Mouse (Mus musculus) embryonic facial prominence, embryonic 15.5 days (tissue): Measurements from ENCODE around the gene Abca9. TPM values are rescaled to one million over a fixed set of nuclear protein-coding genes. Genes with fewer than 3 reads are reported as not detected.
A peak's percentile ranks its signal among the peaks of the same experiment; 100 is the strongest.

Experiments used
- ATAC-seq: fragments of 200-750 bp; cut with Nextera tagmentation; 2 replicates; pipeline ENCODE4 v1.8.0; 2017; ENCODE audit warnings: low read depth, moderate TSS enrichment; ENCODE audit not compliant: insufficient number of reproducible peaks, low FRiP score, low TSS enrichment
- H3K27ac ChIP-seq: fragments of 300-500 bp; sonication (generic); replicated peaks from 2 replicates; pipeline ENCODE4 v1.5.1; 2015; ENCODE audit warnings: mild to moderate bottlenecking, inconsistent platforms
- H3K27me3 ChIP-seq: fragments of 300-500 bp; sonication (generic); 2 replicates; pipeline ENCODE4 v1.6.1; 2015; ENCODE audit warnings: inconsistent platforms
- H3K36me3 ChIP-seq: fragments of 300-500 bp; sonication (generic); 2 replicates; pipeline ENCODE4 v1.6.1; 2015; ENCODE audit warnings: mild to moderate bottlenecking, inconsistent platforms
- H3K4me1 ChIP-seq: fragments of 300-500 bp; sonication (generic); 2 replicates; pipeline ENCODE4 v1.6.1; 2015; ENCODE audit warnings: inconsistent platforms
- H3K4me2 ChIP-seq: fragments of 300-500 bp; sonication (generic); replicated peaks from 2 replicates; pipeline ENCODE4 v1.6.1; 2015; ENCODE audit warnings: mild to moderate bottlenecking, inconsistent platforms
- H3K4me3 ChIP-seq: fragments of 300-500 bp; sonication (generic); replicated peaks from 2 replicates; pipeline ENCODE4 v1.5.1; 2015; ENCODE audit warnings: mild to moderate bottlenecking, inconsistent platforms
- H3K9ac ChIP-seq: fragments of 300-500 bp; sonication (generic); 2 replicates; pipeline ENCODE4 v1.6.1; 2015; ENCODE audit warnings: inconsistent platforms
- H3K9me3 ChIP-seq: fragments of 300-500 bp; sonication (generic); replicated peaks from 2 replicates; pipeline ENCODE4 v1.6.1; 2016; ENCODE audit warnings: inconsistent platforms
- WGBS: fragments of 180-500 bp; shearing (Covaris S2); methylation state at CpG from one replicate; pipeline ENCODE4 v1.1.7; 2015; 5-methylcytosine and 5-hydroxymethylcytosine counted together
- polyA plus RNA-seq: library from polyadenylated mRNA; unstranded; fragments of >200 nt; fragmentation: Nextera tagmentation; extraction: Ambion mirVana; gene quantifications from 2 replicates; pipeline ENCODE4 v1.2.1, GENCODE M21; 2015

Gene Abca9
- 9.8 and 11.6 TPM in 2 replicates for polyA plus RNA-seq

DNA sequence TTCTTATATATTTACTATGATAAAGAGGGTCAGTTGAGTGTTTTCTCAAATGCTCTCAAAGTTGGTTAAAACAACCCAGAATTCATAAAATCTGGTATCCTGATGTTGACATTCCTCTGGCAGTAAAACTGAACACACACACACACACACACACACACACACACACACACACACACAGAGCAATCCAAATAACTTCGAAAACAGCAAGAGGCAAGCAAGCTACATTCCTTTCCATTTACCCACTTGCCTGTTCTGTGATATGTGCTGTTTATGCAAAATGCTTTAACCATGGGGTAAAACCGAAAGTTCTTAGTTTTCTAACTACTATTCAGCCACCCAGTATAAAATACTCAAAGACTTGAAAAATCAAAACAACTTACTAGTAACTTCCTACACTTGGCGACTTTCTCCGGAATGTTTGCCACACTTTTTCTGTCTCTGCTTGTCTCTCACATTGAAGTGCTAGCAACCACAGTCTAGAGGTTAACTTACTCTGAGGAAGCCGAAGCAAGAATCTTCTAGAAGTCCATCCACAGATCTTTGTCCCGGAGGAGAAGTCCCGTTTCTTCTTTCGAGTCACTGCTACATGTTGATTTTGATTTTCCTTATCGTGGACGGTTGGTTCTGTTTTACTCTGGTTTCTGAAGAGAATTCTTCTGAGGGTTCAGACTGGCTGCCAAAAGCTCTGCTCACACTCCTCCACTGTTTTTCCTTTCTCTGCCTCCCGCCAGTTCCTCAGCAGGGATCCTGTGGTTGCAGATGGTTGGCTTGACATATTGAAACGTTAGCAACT lies at the start of gene Abca9:
TSS of gene Abca9 (minus strand) at position 738 of the 793 bp plus-strand sequence.
- peak within 1 kb of the TSS; percentile 38 for H3K4me2 ChIP-seq
- peaks cover 11% of the 10 kb centered on the region; the same call in 1 of the 2 replicates for H3K4me1 ChIP-seq
- 21% methylated on average over 12 of the region's 12 CpGs for WGBS
- no peaks in the 10 kb centered on the region for H3K27me3 ChIP-seq
- no peak; the same call in 1 of the 2 replicates for ATAC-seq
- peak within 1 kb of the TSS; percentile 89 for H3K27ac ChIP-seq
- no peaks in the 10 kb centered on the region for H3K9me3 ChIP-seq
- H3K36me3 ChIP-seq, result no peaks in the 10 kb centered on the region
- H3K9ac ChIP-seq, result peak within 1 kb of the TSS; percentile 9; the same call in 1 of the 2 replicates
- H3K4me3 ChIP-seq, result peak within 1 kb of the TSS; percentile 35

- no peak for ATAC-seq
- Histone ChIP-seq H3K4me3 (no peak overlapping the region), H3K27ac (no peak overlapping the region), H3K4me1 (no peaks in the 10 kb centered on the region), H3K27me3 (no peaks in the 10 kb centered on the region), H3K4me2 (no peak overlapping the region), H3K9ac (no peak overlapping the region), H3K36me3 (no peaks in the 10 kb centered on the region), H3K9me3 (no peaks in the 10 kb centered on the region)
Observed at GRCm38 (mm10) chr11:110217118-110217517, 49.1 kb upstream of the Abca9 start.

DNA sequence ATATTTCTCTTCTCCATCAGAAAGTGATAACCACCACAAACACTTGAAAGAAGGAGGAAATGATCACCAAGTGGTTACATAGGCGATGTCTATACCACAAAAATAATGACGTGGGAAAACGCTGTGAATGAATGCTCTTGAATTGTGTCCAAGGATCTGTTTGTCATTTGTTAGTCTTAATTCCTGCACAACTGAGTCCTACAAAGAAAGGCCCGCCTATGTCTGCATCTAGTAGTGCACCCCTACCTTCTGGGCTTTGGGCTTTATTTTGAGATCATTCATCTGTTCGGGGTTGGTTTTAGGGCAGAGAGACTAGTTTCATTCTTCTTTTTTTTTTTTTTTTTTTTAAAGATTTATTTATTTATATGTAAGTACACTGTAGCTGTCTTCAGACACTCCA lies 35.9 kb upstream of the Abca9 start:
- no peak overlapping the region for H3K4me2 ChIP-seq
- no peak overlapping the region for H3K4me3 ChIP-seq
- WGBS, result 74% methylated on average over 5 of the region's 5 CpGs
- no peaks in the 10 kb centered on the region for H3K4me1 ChIP-seq
- no peak overlapping the region for H3K27ac ChIP-seq
- no peaks in the 10 kb centered on the region for H3K9me3 ChIP-seq
- ATAC-seq, result no peak
- H3K9ac ChIP-seq, result no peak overlapping the region
- no peaks in the 10 kb centered on the region for H3K27me3 ChIP-seq
- no peaks in the 10 kb centered on the region for H3K36me3 ChIP-seq

DNA sequence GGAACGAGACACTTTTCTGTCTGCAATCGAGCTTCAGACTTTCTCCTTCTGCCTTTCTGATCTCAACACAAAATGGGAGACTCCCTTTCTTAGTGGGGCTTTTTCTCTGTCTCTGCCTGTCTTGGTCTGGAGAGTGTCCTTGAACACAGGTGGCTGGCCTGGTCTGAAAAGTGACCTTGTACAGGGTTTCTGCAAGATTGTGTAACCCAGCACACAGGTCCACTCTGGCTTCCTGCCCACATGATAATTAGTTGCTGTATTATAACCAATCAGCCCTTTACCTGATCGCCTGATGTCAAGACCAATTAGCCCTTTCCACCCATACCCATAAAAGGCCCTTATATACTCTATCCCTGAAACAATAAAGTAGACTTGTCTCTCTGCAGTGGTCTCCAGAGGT lies 30.9 kb upstream of the Abca9 start:
- Histone ChIP-seq H3K9me3 (no peaks in the 10 kb centered on the region), H3K4me3 (no peak overlapping the region), H3K27me3 (no peaks in the 10 kb centered on the region), H3K36me3 (no peaks in the 10 kb centered on the region), H3K4me2 (no peak overlapping the region), H3K27ac (no peak overlapping the region), H3K4me1 (no peaks in the 10 kb centered on the region), H3K9ac (no peak overlapping the region)
- 77% methylated on average over 3 of the region's 3 CpGs for WGBS
- no peak for ATAC-seq

- H3K27ac ChIP-seq, result no peak overlapping the region
- no peak for ATAC-seq
Observed at GRCm38 (mm10) chr11:110196561-110197306, 28.7 kb upstream of the Abca9 start.

GRCm38 (mm10) chr11:110195310-110195709 lies 27.3 kb upstream of the Abca9 start:
- WGBS, result 86% methylated on average over 4 of the region's 4 CpGs
- Histone ChIP-seq H3K9me3 (no peaks in the 10 kb centered on the region), H3K4me3 (no peak overlapping the region), H3K36me3 (no peaks in the 10 kb centered on the region), H3K27ac (no peak overlapping the region), H3K9ac (no peak overlapping the region), H3K4me1 (no peaks in the 10 kb centered on the region), H3K27me3 (no peaks in the 10 kb centered on the region), H3K4me2 (no peak overlapping the region)
- ATAC-seq, result no peak

More at GRCm38 (mm10) chr11:110196561-110197306, 28.7 kb upstream of the Abca9 start:
- Histone ChIP-seq H3K4me3 (no peak overlapping the region), H3K9me3 (no peaks in the 10 kb centered on the region), H3K4me1 (no peaks in the 10 kb centered on the region), H3K4me2 (no peak overlapping the region), H3K9ac (no peak overlapping the region), H3K36me3 (no peaks in the 10 kb centered on the region), H3K27me3 (no peaks in the 10 kb centered on the region)
- WGBS, result 83% methylated on average over 8 of the region's 8 CpGs

GRCm38 (mm10) chr11:110171212-110171611 lies 3.2 kb upstream of the Abca9 start:
- no peaks in the 10 kb centered on the region for H3K9me3 ChIP-seq
- H3K27me3 ChIP-seq, result no peaks in the 10 kb centered on the region
- H3K4me2 ChIP-seq, result no peak overlapping the region
- H3K9ac ChIP-seq, result no peak overlapping the region
- H3K4me1 ChIP-seq, result peaks cover 11% of the 10 kb centered on the region; the same call in 1 of the 2 replicates
- no peak overlapping the region for H3K4me3 ChIP-seq
- no peak overlapping the region for H3K27ac ChIP-seq
- 96% methylated on average over 3 of the region's 3 CpGs for WGBS
- no peaks in the 10 kb centered on the region for H3K36me3 ChIP-seq
- no peak for ATAC-seq

DNA sequence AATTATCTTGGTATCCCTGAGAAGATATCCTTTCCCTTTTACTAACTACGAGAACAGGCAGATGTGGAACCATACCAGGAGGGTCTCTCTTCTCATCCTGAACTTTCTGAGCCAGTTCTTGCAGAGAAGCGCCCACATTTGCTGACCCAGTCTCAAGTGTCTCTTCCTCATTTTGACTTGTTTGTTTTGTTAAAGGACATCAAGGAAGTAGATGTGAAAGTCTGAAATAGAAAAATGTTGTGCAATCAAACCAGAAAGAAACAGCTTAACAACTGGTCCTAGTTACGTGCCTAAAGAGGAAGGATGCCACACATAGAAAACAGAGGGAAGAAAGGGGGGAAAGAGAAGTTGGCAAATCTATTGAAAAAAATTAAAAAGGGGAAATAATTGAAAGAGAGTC lies 2.2 kb downstream of the Abca9 start:
- Histone ChIP-seq H3K27me3 (no peaks in the 10 kb centered on the region), H3K27ac (no peak overlapping the region), H3K4me2 (peak overlapping the region; percentile 19), H3K4me1 (peaks cover 11% of the 10 kb centered on the region; the same call in 1 of the 2 replicates), H3K36me3 (no peaks in the 10 kb centered on the region), H3K9me3 (no peaks in the 10 kb centered on the region), H3K9ac (no peak overlapping the region), H3K4me3 (no peak overlapping the region)
- WGBS, result 30% methylated on average over 3 of the region's 3 CpGs
- ATAC-seq, result no peak

GRCm38 (mm10) chr11:110165409-110165808 lies 2.6 kb downstream of the Abca9 start:
- 0 out of 2 replicates have a peak overlapping the region, but pooled peaks have one; percentile 19 for H3K4me2 ChIP-seq
- no peaks in the 10 kb centered on the region for H3K9me3 ChIP-seq
- H3K36me3 ChIP-seq, result no peaks in the 10 kb centered on the region
- no peak overlapping the region for H3K27ac ChIP-seq
- no peak for ATAC-seq
- no peak overlapping the region for H3K4me3 ChIP-seq
- H3K27me3 ChIP-seq, result no peaks in the 10 kb centered on the region
- H3K4me1 ChIP-seq, result peaks cover 11% of the 10 kb centered on the region; the same call in 1 of the 2 replicates
- H3K9ac ChIP-seq, result no peak overlapping the region

DNA sequence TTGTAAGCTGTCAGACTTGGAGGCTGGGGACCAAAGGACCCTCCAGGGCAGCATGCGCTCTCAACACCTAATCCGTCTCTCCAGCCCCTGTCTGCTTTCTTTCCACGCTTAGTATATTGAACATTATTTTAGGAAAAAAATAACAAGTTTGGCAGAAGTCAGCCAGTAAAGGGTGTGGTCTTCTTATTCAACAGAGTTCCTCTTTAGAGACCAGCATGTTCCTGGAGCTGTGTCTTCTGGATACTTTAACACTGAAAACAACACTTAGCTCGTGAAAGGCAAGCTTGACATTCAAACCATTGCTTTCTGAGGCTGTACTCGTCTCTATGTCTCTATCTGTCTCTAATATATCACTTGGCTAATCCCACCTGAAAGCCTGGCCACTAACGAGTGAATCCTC lies 10.9 kb downstream of the Abca9 start:
- Histone ChIP-seq H3K27me3 (no peaks in the 10 kb centered on the region), H3K36me3 (no peaks in the 10 kb centered on the region), H3K4me1 (no peaks in the 10 kb centered on the region), H3K9me3 (no peaks in the 10 kb centered on the region), H3K9ac (no peak overlapping the region), H3K27ac (no peak overlapping the region), H3K4me2 (no peak overlapping the region), H3K4me3 (no peak overlapping the region)
- 57% methylated on average over 6 of the region's 6 CpGs for WGBS
- no peak for ATAC-seq

DNA sequence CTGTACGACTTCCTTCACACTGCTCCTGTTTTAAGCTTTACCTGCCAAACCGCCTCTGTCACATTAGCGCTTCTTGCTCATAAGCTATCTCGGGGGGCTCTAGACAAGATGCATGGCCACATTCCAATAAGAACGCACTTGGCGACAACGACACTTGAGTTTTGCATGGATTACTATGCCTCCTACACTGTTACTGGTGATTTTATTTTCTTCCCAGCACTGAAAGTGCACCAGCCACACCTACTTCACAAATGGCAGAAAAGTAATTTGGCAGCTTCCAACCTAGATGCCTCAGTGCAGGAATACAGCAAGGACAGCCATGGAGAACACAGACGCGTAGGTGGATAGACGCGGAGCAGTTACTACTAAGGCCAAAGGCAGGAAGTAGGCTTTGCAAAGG lies 12.0 kb downstream of the Abca9 start:
- ATAC-seq, result no peak
- WGBS, result 91% methylated on average over 11 of the region's 11 CpGs

More for the DNA sequence above, 12.0 kb downstream of the Abca9 start:
- no peaks in the 10 kb centered on the region for H3K27me3 ChIP-seq
- no peak overlapping the region for H3K4me3 ChIP-seq
- no peaks in the 10 kb centered on the region for H3K36me3 ChIP-seq
- H3K4me2 ChIP-seq, result no peak overlapping the region
- no peaks in the 10 kb centered on the region for H3K4me1 ChIP-seq
- no peak overlapping the region for H3K9ac ChIP-seq
- no peak overlapping the region for H3K27ac ChIP-seq
- no peaks in the 10 kb centered on the region for H3K9me3 ChIP-seq
